Mouse (Mus musculus) cortical plate, adult 2 months (tissue): Measurements from ENCODE around the gene Macrod2.

Source experiments
- CTCF ChIP-seq: fragments of 200-500 bp; IDR thresholded peaks from 2 replicates; pipeline ENCODE4 v1.5.1; 2011; ENCODE audit warnings: mild to moderate bottlenecking, control low read depth, low read length; ENCODE audit not compliant: insufficient read depth; ENCODE audit errors: extremely low read depth
- POLR2A ChIP-seq: fragments of 200-500 bp; IDR thresholded peaks from 2 replicates; pipeline ENCODE4 v1.6.1; 2011; ENCODE audit warnings: mild to moderate bottlenecking, low read length, control low read depth; ENCODE audit not compliant: insufficient read depth; ENCODE audit errors: extremely low read depth

GRCm38 (mm10) chr2:142403394-142403793 lies 2008.3 kb downstream of the Macrod2 start:
- TF ChIP-seq CTCF (no peak), POLR2A (no peak)
